Mouse (Mus musculus) R1 (cell line): Measurements from ENCODE around the gene Skil.

Source experiments
- DNase-seq: peaks from one replicate; pipeline ENCODE4 v3.0.0-alpha.2; 2018; ENCODE audit warnings: low read depth, low spot score

Skil gene

DNA sequence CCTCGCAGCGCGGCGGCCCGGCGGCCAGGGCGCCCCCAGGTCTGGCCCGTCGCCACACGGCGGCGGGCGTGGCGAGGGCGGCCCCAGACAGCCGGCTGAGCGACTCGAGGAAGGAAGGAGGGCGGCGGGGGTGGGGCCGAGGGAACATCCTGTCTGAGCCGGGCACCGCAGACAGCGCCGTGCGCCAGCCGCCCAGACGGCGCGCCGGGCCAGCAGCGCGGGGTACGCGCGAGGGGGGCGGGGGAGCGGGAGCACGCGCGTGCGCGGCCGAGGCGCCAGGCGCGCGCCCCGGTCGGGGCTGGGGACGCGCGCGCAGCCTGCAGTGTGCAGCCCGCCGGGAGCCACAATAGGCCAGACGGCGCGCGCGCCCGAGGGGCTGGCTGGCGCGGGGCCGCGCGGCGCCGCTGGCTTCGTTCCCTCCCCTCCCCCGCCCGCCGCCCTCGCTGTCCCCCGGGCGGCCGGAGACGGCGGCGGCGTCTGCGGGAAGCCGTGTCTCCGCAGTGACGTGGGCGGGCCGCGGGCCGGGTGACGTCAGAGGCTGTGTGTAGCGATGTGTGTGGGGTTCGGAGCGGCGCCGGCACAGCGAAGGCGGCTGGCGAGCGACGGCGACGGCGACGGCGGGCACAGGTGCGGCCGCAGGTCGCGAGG lies at the start of gene Skil:
Gene Skil (plus strand): TSS at position 528 of the 648 bp plus-strand sequence.
- peak; percentile 91 for DNase-seq

DNA sequence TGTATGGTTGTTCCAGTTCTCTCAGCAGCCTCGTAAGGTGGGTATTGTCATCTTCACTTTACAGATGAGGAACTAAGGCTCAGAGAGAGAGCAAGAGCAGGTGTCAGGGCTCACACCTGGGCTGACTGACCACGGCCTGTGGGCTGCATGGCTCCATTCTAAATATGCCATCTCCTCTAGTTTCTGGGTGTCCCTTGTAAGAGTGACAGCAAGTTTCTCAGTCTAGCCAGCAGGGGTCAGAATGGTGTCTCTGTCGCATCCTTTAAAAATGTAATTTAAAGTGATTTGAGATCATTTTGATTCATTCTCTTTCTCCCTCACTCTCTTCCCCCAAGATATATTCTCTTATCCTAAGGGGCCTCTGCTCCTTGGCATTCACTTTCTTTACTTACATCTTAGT lies 47.6 kb upstream of the Skil start:
- no peak for DNase-seq

DNA sequence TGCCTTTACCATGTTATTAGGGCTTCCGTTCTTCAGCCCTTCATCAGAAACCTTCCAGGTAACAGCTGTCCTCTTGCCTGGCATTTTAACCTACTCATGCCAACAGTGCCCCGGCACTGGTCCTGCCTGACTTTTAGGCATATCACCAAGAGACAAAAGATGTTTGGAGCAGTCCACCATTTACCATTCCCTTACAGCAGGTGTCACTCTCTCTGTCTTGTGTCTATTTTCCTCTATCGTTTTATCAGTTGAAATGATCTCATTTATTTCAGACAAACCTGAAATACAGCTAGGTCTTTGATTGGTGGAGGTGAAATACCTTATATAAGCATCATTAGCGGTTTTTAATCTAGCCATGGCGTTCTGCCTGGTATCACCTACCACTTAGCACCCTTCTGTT lies 45.8 kb upstream of the Skil start:
- no peak for DNase-seq

DNA sequence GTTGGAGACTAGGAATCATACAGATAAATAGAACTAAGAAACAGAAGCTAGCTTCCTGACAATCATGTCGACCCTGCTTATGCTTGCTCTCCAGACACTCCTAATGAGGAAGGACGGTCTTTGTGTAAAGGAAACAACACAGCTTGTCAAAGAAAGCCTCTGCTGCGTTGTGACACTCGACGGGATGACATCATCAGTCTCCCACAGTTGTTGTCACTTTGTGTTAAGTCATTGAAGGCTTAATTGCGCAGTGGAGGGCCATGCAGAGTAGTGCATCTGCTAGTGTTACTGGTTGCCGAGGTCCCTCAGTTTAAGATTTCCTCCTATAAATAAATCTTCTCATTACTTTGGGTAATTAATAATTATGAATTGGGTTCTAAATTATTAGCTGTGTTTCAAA lies 44.5 kb upstream of the Skil start:
- no peak for DNase-seq

DNA sequence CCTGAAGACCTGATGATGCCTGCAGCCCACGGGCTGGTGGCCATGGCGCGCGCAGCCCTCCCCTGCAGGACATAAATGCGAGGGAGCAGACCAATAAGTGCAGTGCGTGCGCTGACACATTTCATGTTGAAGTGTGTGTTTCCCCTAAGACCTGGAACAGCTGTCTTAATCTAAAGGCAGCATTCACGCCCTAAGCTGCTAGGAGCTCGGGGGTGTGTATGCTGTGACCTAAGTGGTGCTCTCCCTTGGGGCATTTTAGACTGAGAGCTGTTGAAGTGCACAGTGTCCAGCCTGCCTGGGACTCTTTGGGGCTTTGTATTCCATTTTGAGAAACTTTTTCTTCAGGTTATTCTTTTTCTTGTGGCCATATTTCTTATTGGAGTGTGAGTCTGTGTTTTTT lies 43.1 kb upstream of the Skil start:
- DNase-seq: no peak

DNA sequence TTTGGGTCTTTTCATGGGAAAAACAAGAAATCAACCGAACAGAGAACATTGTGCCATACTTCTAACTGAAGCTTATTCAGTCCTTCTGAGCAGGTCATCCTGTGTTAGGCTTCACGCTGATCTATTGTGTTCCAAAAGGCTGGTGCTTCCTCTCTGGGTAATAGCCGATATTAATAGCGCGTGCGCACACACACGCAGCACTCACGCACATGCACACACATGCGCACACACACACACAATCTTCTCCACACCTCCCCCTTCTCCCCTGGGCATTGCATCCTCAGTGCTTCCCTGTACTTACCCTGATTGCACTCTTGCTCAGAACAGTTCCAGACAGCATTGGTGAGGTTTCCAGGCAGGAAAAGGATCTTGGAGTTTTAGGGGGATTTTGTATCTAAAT lies 41.7 kb upstream of the Skil start:
- DNase-seq: peak; percentile 46

DNA sequence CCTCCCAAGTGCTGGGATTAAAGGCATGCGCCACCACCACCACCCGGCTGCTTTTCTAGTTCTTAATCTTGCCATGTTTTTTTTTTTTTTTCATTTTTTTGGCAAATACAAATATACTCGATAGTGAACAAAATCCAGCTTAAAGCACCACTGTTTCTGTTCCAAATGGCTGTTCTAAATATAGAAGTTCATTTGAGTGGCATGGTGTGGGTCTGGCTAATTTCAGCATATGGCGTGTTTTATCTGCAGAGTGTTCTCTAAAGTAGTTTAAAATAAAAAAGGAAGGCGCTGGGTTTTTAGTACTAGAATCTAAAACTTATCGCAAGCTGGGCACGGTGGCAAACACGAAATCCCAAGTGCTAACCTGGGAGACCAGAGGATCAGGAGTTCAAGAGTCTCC lies 40.0 kb upstream of the Skil start:
- no peak for DNase-seq

DNA sequence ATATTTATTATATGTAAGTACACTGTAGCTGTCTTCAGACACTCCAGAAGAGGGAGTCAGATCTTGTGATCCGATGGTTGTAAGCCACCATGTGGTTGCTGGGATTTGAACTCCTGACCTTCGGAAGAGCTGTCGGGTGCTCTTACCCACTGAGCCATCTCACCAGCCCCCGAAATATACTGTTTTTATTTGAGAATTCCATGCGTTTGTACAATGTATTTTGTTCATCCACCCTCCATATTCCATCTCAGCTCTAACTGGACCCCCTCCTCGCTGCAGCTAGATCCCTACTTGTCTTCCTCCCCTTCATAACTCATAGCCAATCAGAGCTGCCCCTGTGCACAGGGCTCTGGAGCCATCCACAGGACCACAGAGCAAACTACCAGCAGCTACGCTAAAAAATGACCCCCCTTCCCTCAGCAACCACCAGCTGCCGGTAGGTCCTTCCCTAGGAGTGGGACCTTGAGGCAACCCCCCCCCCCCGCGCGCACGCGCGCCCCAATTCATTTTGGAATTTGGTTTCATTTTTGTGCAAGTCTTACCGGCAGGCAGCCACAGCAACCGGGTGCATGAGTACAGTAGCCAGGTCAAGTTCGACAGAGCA lies 38.7 kb upstream of the Skil start:
- DNase-seq: peak; percentile 83

DNA sequence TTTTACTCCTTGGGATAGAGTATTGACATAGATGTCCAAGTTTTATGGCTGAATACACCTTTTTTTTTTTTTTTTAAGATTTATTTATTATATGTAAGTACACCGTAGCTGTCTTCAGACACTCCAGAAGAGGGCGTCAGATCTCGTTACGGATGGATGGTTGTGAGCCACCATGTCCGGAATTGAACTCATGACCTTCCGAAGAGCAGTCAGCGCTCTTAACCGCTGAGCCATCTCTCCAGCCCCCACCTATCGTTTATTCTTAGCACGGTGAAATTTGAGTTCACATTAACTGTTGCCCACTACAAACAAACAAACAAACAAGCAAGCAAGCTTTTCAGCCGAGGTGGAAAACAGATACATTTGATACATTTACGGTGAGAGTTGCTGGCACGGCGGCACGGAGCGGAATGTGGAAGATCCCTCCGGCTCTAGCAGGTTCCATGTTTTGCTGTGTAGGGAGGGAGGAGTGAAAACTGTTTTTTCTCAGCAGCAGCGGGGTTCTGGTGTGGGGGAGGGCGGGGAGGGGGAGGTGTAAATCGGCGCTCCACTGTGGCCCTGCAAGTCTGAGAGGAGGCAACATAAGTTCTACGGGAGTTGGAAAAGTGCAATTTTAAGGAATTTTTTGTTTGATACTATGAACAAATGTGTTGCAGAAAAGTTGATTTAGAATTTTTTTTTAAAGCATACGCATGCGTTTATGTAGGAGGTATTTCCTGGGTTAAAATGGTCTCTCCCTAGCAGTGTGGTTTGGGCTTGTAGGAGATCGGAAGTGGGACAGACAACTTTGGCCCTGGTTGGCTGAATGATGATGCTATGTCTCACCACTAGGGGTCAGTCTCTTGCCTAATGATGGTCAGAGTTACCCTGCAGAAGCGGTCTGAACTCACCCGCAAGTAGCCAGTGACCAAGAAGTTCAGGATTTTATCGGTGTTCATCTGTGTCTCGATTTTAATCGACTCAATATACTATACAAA lies 37.9 kb upstream of the Skil start:
- DNase-seq: peak; percentile 95

DNA sequence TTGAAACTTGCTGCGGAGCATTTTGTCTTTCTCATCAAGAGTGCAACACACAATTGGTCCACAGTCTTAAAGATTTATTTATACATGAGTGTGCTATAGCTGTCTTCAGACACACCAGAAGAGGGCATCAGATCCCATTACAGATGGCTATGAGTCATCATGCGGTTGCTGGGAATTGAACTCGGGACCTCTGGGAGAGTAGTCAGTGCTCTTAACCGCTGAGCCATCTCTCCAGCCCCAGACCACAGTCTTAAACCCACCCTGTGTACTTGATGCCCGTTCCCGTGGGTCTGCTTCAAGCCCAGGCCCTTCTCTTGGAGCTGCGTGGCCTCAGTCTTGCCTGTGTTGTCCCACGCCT lies 34.1 kb upstream of the Skil start:
- DNase-seq: peak; percentile 68

DNA sequence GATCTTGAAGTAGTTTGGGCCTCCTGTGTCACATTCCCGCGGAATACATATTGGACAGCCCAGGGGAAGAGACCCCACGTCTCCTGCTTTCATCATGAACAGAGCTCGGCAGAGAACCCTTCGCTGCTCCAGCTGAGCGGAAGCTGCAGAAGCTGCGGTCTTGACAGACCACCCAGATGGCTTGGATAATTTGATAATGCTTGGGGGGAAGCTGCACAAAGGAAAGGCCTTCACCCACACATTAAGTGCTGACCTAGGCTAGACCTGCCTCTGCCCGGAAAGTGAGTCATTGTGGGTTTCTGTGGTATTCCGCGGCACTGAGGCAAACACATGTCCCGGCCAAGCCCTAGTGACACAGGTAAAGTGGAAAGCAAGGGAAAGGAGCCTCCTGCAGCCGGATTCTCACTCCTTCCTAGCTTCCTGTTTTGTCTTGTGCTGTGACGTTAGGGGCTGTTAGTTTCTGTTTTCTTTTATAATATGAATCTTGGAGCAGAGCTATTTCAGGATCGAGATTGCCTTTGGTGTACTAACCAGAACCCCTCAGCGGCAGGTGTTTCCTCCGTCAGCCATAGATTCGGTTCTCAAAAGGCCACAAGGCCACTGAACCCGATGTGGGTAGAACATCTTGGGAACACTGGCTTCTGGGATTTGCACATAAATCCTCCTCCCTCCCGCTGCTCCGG lies 33.6 kb upstream of the Skil start:
- DNase-seq: peak; percentile 70

DNA sequence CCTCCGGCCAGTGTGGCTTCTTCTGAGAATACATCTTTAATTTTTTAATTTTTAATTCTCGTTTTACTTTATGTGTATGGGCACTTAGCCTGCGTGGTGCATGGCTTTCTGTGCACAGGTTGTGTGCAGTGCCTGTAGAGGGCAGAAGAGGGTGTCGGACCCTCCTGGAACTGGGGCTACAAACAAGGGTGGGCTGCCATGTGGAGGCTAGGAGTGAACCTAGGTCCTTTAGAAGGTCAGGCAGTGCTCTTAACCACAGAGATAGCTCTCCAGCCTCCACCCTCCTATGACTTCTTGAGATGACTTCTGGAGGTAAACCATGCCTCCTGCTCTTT lies 33.1 kb upstream of the Skil start:
- DNase-seq: peak; percentile 72

DNA sequence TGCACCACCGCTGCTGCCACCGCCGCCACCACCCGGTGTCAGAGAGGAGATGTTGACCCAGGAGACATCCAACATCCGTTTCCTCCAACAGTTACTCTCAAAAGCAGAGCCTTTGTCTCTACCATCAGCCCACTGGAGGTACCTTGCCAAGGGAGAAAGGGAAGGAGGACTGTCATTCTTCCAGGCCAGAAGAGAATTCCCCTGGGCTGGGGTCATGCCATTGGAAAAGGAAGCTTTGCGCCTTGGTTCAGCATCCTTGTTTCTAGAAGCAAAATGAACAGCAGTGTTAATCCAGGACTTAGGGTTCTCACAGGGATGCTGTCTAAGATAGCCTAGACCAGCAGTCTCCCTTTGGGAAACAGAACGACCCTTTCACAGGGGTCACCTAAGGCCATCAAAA lies 32.5 kb upstream of the Skil start:
- DNase-seq: peak; percentile 27

DNA sequence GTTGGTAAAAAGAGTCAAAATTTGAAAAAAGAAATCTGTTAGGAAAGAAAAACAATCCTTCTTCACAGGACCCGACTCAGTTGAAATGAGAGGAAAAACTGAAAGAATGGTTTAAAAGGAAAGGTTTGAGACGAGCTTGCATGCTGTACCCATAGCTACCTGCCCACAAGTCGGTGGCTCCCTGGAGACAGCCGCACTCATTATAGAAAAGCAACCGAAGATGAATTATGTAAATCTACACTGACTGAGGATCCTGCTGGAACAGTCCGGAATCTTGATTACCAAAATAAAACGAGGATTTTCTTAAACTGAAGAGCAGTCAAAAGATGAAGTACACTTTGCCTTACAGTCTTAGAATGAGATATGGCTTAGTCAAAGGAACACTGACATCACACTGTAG lies 26.4 kb upstream of the Skil start:
- DNase-seq: no peak

DNA sequence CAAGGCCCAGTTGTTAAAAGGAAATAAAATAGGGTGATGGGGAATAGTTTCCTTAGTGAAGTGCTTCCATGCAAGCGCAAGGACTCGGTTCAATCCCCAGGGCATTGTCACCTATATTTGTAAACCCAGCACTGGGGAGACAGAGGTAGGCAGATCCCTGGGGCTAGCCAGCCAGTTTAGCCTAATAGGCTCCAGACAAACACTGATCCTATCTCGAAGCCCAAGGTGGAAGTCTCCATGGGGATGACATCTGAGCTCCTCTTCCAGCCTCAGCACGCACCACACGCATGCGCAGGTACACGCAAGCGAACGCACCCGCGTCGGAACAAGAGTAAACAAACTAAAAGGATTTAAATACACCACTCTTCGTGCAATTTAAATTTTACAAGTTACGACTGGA lies 23.1 kb upstream of the Skil start:
- DNase-seq: no peak

DNA sequence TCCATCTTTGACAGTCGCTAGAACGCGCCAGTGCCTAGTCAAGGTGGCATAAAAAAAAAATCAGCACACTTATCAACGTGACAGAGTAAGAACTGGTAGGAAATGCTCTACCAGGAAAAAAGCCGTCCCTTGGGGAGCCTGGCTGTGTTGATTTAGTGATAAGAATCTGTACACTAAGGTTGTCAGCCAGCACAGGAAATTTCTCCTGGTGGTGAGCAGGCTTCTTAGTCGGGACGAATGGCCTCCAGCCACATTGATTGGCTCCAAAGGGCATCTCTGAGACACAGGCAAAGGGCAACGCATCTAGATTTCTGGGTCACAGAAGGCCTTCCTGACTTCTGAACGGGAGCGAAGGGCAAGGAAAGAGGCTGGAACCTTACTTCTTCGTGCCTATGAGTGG lies 19.1 kb upstream of the Skil start:
- no peak for DNase-seq

DNA sequence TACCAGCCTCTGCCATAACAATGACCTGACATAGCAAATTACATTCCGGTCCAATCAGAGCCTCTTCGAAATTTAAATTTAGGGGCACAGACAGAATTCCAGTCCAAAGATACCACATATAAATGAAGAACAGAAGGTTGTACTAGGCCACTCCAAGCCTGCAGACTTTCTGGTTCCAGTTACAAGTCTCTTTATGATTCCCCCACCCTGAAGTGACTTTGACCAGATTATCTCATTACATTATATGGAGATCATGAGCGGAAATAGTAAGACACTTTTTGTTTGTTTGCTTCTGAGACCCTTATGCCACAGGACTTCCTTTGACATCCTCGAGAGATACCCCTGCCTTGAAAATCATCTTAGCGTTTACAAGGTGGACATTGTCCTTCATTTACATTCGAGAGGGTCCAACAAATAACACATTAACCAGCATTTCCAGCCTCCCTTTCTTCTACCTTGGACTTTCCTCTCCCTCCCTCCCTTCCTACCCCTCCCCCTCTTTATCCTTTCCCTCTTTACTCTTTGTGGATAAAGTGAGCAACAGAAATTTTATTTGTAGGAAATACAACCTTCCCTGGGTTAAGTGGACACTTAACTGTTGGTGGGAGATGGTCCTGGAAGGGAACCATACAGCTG lies 17.7 kb upstream of the Skil start:
- no peak for DNase-seq

DNA sequence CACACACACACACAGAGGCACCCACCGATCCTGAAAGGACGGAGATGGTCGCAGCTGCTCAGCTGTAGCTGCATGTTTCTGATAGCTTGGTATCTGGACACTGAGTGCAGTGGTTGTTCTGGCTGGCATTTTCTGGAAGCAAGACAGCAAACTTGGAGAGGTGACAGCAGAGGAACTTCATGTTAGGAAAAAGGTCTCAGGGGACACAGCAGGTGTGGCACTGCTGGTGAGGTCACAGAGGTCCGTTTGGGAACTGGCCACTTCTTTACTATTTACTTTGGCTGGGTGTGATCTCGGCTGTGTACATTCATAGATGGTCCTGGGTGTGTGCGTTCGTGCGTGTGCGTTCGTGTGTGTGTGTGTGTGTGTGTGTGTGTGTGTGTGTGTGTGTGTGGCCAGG lies 15.4 kb upstream of the Skil start:
- DNase-seq: no peak

DNA sequence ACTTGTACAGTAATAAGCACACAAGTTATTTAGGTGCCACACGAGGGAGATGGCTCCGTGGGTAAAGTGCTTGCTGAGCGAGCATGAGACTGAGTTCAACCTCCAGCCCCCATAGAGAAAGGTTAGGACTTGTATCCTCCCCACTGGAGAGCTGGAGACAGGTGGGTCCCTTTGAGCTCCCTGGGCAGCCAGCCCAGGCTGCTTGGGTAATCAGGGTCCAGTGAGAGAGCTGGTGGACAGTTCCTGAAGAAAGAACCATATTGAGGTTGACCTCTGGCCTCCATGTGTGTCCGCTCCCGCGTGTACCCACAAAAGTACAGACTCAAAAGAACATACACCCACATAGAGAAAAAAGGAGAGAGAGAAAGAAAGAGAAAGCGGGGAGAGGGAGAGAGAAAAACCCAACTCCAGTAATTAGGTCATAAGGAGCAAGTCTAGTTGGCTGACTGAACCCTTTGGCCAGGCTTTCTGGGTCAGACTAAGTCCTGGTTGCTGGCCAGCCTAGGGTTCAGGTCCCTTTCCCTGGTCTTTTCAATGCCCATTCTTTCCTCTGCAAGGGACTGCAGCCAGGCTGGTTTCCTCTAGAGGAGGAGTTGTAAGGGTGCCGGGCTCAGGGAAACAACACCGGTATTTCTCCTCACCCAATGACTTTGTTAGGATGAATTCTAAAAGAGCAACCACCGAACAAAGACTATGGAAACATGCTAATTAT lies 13.9 kb upstream of the Skil start:
- DNase-seq: no peak

DNA sequence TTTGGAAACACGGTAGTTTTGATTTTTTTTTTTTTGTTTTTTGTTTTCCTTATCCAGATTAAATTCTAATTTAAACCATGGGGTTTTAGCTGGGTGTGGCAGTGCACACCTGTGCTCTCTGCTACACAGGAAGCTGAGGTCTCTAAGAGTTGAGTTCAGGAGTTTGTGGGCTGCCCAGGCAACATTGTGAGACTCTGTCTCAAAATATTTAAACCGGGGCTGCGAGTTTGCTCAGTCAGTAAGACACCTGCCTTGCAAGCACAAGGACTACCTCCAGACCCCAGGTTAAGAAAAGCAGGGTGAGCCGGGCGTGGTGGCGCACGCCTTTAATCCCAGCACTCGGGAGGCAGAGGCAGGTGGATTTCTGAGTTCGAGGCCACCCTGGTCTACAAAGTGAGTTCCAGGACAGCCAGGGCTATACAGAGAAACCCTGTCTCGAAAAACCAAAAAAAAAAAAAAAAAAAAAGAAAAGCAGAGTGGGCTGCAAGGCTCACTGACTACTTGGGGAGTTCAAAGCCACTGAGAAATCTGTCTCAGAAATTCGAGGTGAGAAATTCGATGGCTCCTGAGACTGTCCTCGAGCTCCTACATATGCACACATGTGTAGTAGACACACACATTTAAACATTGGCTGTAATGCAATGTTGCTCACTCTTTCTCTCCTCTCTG lies 11.9 kb upstream of the Skil start:
- DNase-seq: no peak
